Mouse (Mus musculus): Measurements from ENCODE around the gene Bcar1.

GRCm38 (mm10) chr8:111787683-111788082 lies 44.1 kb upstream of the Bcar1 start:
- no peak for TF ChIP-seq EP300 (IDR thresholded peaks at IDR 0.05; ENCODE audit: low read depth)
- no peak for TF ChIP-seq CTCF (IDR thresholded peaks at IDR 0.05; ENCODE audit: low read depth)
